Mouse (Mus musculus): Measurements from ENCODE around the gene Gps1.
"Not testable (repeated sequence)": the region's sequence is repeated elsewhere in the genome, so short reads cannot be mapped to it uniquely, and the experiment has no call there.

- not testable (repeated sequence) for TF ChIP-seq CTCF, POLR2A (IDR thresholded peaks at IDR 0.05; ENCODE audit: extremely low read depth, insufficient read depth, low read length)
These were observed 21.4 kb upstream of the Gps1 start, which contains the start of gene Hmga1b for GRCm38 (mm10) chr11:120762672-120763041.
